Mouse (Mus musculus): Measurements from ENCODE around the gene Cd300e. TPM values are rescaled to one million over a fixed set of nuclear protein-coding genes. Genes with fewer than 3 reads are reported as not detected.

Cd300e gene
- polyA plus RNA-seq (2014; fragmentation: Nextera tagmentation; extraction: Ambion mirVana), result not detected in 2 replicates

GRCm38 (mm10) chr11:115062077-115062476 lies at the start of gene Cd300e:
Cd300e (minus strand) TSS chr11:115062177.
- H3K4me3 ChIP-seq (ENCODE audit: low read depth, low read length), result no peak within 1 kb of the TSS
- WGBS, result 52% methylated on average over 5 of the region's 5 CpGs
- H3K4me2 ChIP-seq (ENCODE audit: low read depth, low read length), result no peak within 1 kb of the TSS
- no peak for ATAC-seq (replicated peaks; ENCODE audit: insufficient number of reproducible peaks, low FRiP score, low TSS enrichment, low read depth)
- no peaks in the 10 kb centered on the region for H3K4me1 ChIP-seq (ENCODE audit: control insufficient read depth, insufficient read depth, low read length)
- H3K27me3 ChIP-seq (ENCODE audit: control insufficient read depth, insufficient read depth, low read length), result no peaks in the 10 kb centered on the region
- no peaks in the 10 kb centered on the region for H3K9me3 ChIP-seq (replicated peaks; ENCODE audit: control insufficient read depth, low read length)
- H3K36me3 ChIP-seq (replicated peaks; ENCODE audit: control insufficient read depth, insufficient read depth, low read depth, low read length), result no peaks in the 10 kb centered on the region
- DNase-seq (ENCODE audit: low spot score), result no peak
- no peak within 1 kb of the TSS for H3K9ac ChIP-seq (replicated peaks; ENCODE audit: low read length)
- no peak within 1 kb of the TSS for H3K27ac ChIP-seq (replicated peaks; ENCODE audit: low read depth, low read length)

- Histone ChIP-seq H3K9ac (replicated peaks; ENCODE audit: low read length) (no peak overlapping the region), H3K36me3 (replicated peaks; ENCODE audit: control insufficient read depth, insufficient read depth, low read depth, low read length) (no peaks in the 10 kb centered on the region), H3K27me3 (ENCODE audit: control insufficient read depth, insufficient read depth, low read length) (no peaks in the 10 kb centered on the region), H3K4me3 (ENCODE audit: low read depth, low read length) (no peak overlapping the region), H3K4me2 (ENCODE audit: low read depth, low read length) (no peak overlapping the region), H3K27ac (replicated peaks; ENCODE audit: low read depth, low read length) (no peak overlapping the region), H3K9me3 (replicated peaks; ENCODE audit: control insufficient read depth, low read length) (no peaks in the 10 kb centered on the region), H3K4me1 (ENCODE audit: control insufficient read depth, insufficient read depth, low read length) (no peaks in the 10 kb centered on the region)
- 86% methylated on average over 4 of the region's 5 CpGs for WGBS
- ATAC-seq (replicated peaks; ENCODE audit: insufficient number of reproducible peaks, low FRiP score, low TSS enrichment, low read depth) (no peak), DNase-seq (ENCODE audit: low spot score) (no peak)
Measured at GRCm38 (mm10) chr11:115110271-115110670, 48.3 kb upstream of the Cd300e start.

GRCm38 (mm10) chr11:115108176-115108575 lies 46.2 kb upstream of the Cd300e start:
- Histone ChIP-seq H3K27ac (replicated peaks; ENCODE audit: low read depth, low read length) (no peak overlapping the region), H3K4me1 (ENCODE audit: control insufficient read depth, insufficient read depth, low read length) (no peaks in the 10 kb centered on the region; the same call in 1 of the 2 replicates), H3K36me3 (replicated peaks; ENCODE audit: control insufficient read depth, insufficient read depth, low read depth, low read length) (no peaks in the 10 kb centered on the region), H3K9me3 (replicated peaks; ENCODE audit: control insufficient read depth, low read length) (no peaks in the 10 kb centered on the region), H3K27me3 (ENCODE audit: control insufficient read depth, insufficient read depth, low read length) (no peaks in the 10 kb centered on the region), H3K9ac (replicated peaks; ENCODE audit: low read length) (no peak overlapping the region), H3K4me3 (ENCODE audit: low read depth, low read length) (no peak overlapping the region), H3K4me2 (ENCODE audit: low read depth, low read length) (no peak overlapping the region)
- ATAC-seq (replicated peaks; ENCODE audit: insufficient number of reproducible peaks, low FRiP score, low TSS enrichment, low read depth), result no peak
- DNase-seq (ENCODE audit: low spot score), result no peak
- WGBS, result 84% methylated on average over 8 of the region's 8 CpGs

GRCm38 (mm10) chr11:115107403-115107916 lies 45.5 kb upstream of the Cd300e start:
- Histone ChIP-seq H3K36me3 (replicated peaks; ENCODE audit: control insufficient read depth, insufficient read depth, low read depth, low read length) (no peaks in the 10 kb centered on the region), H3K27ac (replicated peaks; ENCODE audit: low read depth, low read length) (no peak overlapping the region), H3K4me3 (ENCODE audit: low read depth, low read length) (no peak overlapping the region), H3K4me2 (ENCODE audit: low read depth, low read length) (no peak overlapping the region), H3K4me1 (ENCODE audit: control insufficient read depth, insufficient read depth, low read length) (no peaks in the 10 kb centered on the region; the same call in 1 of the 2 replicates), H3K9me3 (replicated peaks; ENCODE audit: control insufficient read depth, low read length) (no peaks in the 10 kb centered on the region), H3K27me3 (ENCODE audit: control insufficient read depth, insufficient read depth, low read length) (no peaks in the 10 kb centered on the region), H3K9ac (replicated peaks; ENCODE audit: low read length) (no peak overlapping the region)
- DNase-seq (ENCODE audit: low spot score) (peak; percentile 24), ATAC-seq (replicated peaks; ENCODE audit: insufficient number of reproducible peaks, low FRiP score, low TSS enrichment, low read depth) (no peak)
- 51% methylated on average over 4 of the region's 4 CpGs for WGBS

- no peaks in the 10 kb centered on the region for H3K9me3 ChIP-seq (replicated peaks; ENCODE audit: control insufficient read depth, low read length)
- no peak overlapping the region for H3K4me2 ChIP-seq (ENCODE audit: low read depth, low read length)
- no peak overlapping the region for H3K4me3 ChIP-seq (ENCODE audit: low read depth, low read length)
- no peak overlapping the region for H3K9ac ChIP-seq (replicated peaks; ENCODE audit: low read length)
- DNase-seq (ENCODE audit: low spot score), result no peak
- no peak for ATAC-seq (replicated peaks; ENCODE audit: insufficient number of reproducible peaks, low FRiP score, low TSS enrichment, low read depth)
- 84% methylated on average over 2 of the region's 2 CpGs for WGBS
- H3K4me1 ChIP-seq (ENCODE audit: control insufficient read depth, insufficient read depth, low read length), result no peaks in the 10 kb centered on the region; the same call in 1 of the 2 replicates
- no peak overlapping the region for H3K27ac ChIP-seq (replicated peaks; ENCODE audit: low read depth, low read length)
- H3K27me3 ChIP-seq (ENCODE audit: control insufficient read depth, insufficient read depth, low read length), result no peaks in the 10 kb centered on the region
- H3K36me3 ChIP-seq (replicated peaks; ENCODE audit: control insufficient read depth, insufficient read depth, low read depth, low read length), result no peaks in the 10 kb centered on the region
Measured at GRCm38 (mm10) chr11:115106638-115107037, 44.7 kb upstream of the Cd300e start.

GRCm38 (mm10) chr11:115104769-115105563 lies 43.0 kb upstream of the Cd300e start:
- Histone ChIP-seq H3K36me3 (replicated peaks; ENCODE audit: control insufficient read depth, insufficient read depth, low read depth, low read length) (no peaks in the 10 kb centered on the region), H3K4me1 (ENCODE audit: control insufficient read depth, insufficient read depth, low read length) (no peaks in the 10 kb centered on the region; the same call in 1 of the 2 replicates), H3K9me3 (replicated peaks; ENCODE audit: control insufficient read depth, low read length) (no peaks in the 10 kb centered on the region), H3K27me3 (ENCODE audit: control insufficient read depth, insufficient read depth, low read length) (no peaks in the 10 kb centered on the region), H3K27ac (replicated peaks; ENCODE audit: low read depth, low read length) (no peak overlapping the region), H3K9ac (replicated peaks; ENCODE audit: low read length) (no peak overlapping the region), H3K4me2 (ENCODE audit: low read depth, low read length) (no peak overlapping the region), H3K4me3 (ENCODE audit: low read depth, low read length) (no peak overlapping the region)
- WGBS, result 44% methylated on average over 8 of the region's 8 CpGs
- ATAC-seq (replicated peaks; ENCODE audit: insufficient number of reproducible peaks, low FRiP score, low TSS enrichment, low read depth) (no peak), DNase-seq (ENCODE audit: low spot score) (no peak)

- Histone ChIP-seq H3K27ac (replicated peaks; ENCODE audit: low read depth, low read length) (peak overlapping the region; percentile 56; the same call in 1 of the 2 replicates), H3K9me3 (replicated peaks; ENCODE audit: control insufficient read depth, low read length) (no peaks in the 10 kb centered on the region), H3K4me2 (ENCODE audit: low read depth, low read length) (no peak overlapping the region), H3K4me1 (ENCODE audit: control insufficient read depth, insufficient read depth, low read length) (peaks cover 2% of the 10 kb centered on the region; the same call in 1 of the 2 replicates), H3K27me3 (ENCODE audit: control insufficient read depth, insufficient read depth, low read length) (no peaks in the 10 kb centered on the region), H3K4me3 (ENCODE audit: low read depth, low read length) (no peak overlapping the region), H3K9ac (replicated peaks; ENCODE audit: low read length) (no peak overlapping the region), H3K36me3 (replicated peaks; ENCODE audit: control insufficient read depth, insufficient read depth, low read depth, low read length) (no peaks in the 10 kb centered on the region)
- WGBS, result 58% methylated on average over 25 of the region's 25 CpGs
- peak; percentile 78 for DNase-seq (ENCODE audit: low spot score)
- peak; percentile 54 for ATAC-seq (replicated peaks; ENCODE audit: insufficient number of reproducible peaks, low FRiP score, low TSS enrichment, low read depth)
Measured at GRCm38 (mm10) chr11:115103470-115104413, 41.8 kb upstream of the Cd300e start.

All from embryonic facial prominence, embryonic 11.5 days (tissue).